Mouse (Mus musculus) lung, adult 2 months (tissue): ENCODE data around the gene 4921536K21Rik.
A peak's percentile ranks its signal among the peaks of the same experiment; 100 is the strongest.

Experiments used
- CTCF ChIP-seq: fragments of 200-500 bp; IDR thresholded peaks from 2 replicates; pipeline ENCODE4 v1.5.1; 2011; ENCODE audit warnings: mild to moderate bottlenecking, low read length, control low read depth; ENCODE audit not compliant: insufficient read depth
- POLR2A ChIP-seq: fragments of 200-500 bp; IDR thresholded peaks from 2 replicates; pipeline ENCODE4 v1.6.1; 2011; ENCODE audit warnings: low read depth, mild to moderate bottlenecking, control low read depth, low read length, borderline replicate concordance; ENCODE audit errors: extremely low read depth

DNA sequence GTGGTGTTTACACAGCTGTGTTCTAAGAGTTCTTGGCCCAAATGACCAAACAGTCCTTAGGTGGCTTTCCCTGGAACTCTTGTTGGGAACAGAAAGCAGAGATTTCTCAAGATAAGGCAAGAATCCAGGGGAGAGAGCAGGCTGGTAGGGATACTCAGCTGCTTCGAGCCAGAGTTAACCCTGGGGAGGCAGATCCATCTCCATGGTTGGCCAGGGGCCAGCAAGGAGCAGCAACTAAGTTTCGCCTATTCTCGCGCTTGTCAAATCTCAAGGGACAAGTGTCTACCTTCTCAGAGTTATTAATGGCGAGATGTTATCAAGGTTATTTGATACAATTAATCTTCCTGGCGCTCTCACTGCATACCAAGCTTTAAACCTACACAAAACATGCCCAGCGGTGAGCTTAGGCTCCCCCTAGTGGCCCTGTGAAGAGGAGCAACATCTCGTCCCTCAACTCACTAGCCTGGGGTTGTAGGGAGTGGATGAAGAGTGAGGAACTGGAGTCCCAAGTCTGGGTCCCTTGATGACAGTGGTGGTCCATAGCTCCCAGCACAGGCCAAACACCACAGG, 26.5 kb upstream of the 4921536K21Rik start:
- TF ChIP-seq CTCF = peak; percentile 89
- TF ChIP-seq POLR2A = no peak
